Mouse (Mus musculus): Measurements from ENCODE around the gene Atp6v1f.

- TF ChIP-seq POLR2A (IDR thresholded peaks at IDR 0.05; ENCODE audit: insufficient read length, low read depth) (no peak), MYOD1 (IDR thresholded peaks at IDR 0.05; ENCODE audit: control insufficient read depth in 1 of 3, insufficient read length in 2 of 3, low read depth in 2 of 3) (no peak), TCF3 (IDR thresholded peaks at IDR 0.05; ENCODE audit: insufficient read length, low read depth) (no peak), E2F4 (IDR thresholded peaks at IDR 0.05; ENCODE audit: insufficient read depth) (no peak), REST (IDR thresholded peaks at IDR 0.05; ENCODE audit: insufficient read depth, insufficient read length) (no peak), POLR2AphosphoS2 (IDR thresholded peaks at IDR 0.05; ENCODE audit: insufficient read length, low read depth) (no peak), USF1 (IDR thresholded peaks at IDR 0.05; ENCODE audit: low read depth) (no peak), MYOG (IDR thresholded peaks at IDR 0.05; ENCODE audit: control insufficient read depth in 1 of 3, insufficient read depth in 1 of 3, insufficient read length in 2 of 3, low read depth in 2 of 3) (no peak), CEBPB (IDR thresholded peaks at IDR 0.05; ENCODE audit: insufficient read depth, poor library complexity, severe bottlenecking) (no peak), TCF12 (IDR thresholded peaks at IDR 0.05; ENCODE audit: insufficient read depth, poor library complexity, severe bottlenecking) (no peak), MAX (IDR thresholded peaks at IDR 0.05; ENCODE audit: low read depth) (no peak), SRF (IDR thresholded peaks at IDR 0.05; ENCODE audit: control insufficient read depth, insufficient read length, low read depth) (no peak)
Observed at GRCm38 (mm10) chr6:29426331-29426730, 41.2 kb upstream of the Atp6v1f start.
